Mouse (Mus musculus) A20 (cell line): ENCODE results near the gene Fndc11.

ENCODE experiments used
- DNase-seq: peaks from one replicate; pipeline ENCODE4 v3.0.0-alpha.2; 2011; ENCODE audit warnings: low read depth, low spot score

The Fndc11 gene

GRCm38 (mm10) chr2:181218881-181219485 lies 830 bp upstream of the Fndc11 start:
- peak; percentile 63 for DNase-seq

GRCm38 (mm10) chr2:181220361-181220760 lies 548 bp downstream of the Fndc11 start:
- no peak for DNase-seq

- DNase-seq, result no peak
These were observed 5.2 kb downstream of the Fndc11 start for GRCm38 (mm10) chr2:181224994-181225393.

- no peak for DNase-seq
These were observed 7.3 kb downstream of the Fndc11 start for GRCm38 (mm10) chr2:181227122-181227521.

- DNase-seq, result no peak
These were observed 8.5 kb downstream of the Fndc11 start for GRCm38 (mm10) chr2:181228335-181228734.

GRCm38 (mm10) chr2:181231171-181231570 lies 11.4 kb downstream of the Fndc11 start:
- no peak for DNase-seq

GRCm38 (mm10) chr2:181233443-181233842 lies 13.6 kb downstream of the Fndc11 start:
- no peak for DNase-seq

GRCm38 (mm10) chr2:181234680-181235079 lies 14.9 kb downstream of the Fndc11 start:
- DNase-seq, result no peak

- DNase-seq, result peak; percentile 25
These were observed 16.1 kb downstream of the Fndc11 start for GRCm38 (mm10) chr2:181235681-181236566.

- no peak for DNase-seq
These were observed 17.6 kb downstream of the Fndc11 start for GRCm38 (mm10) chr2:181237251-181238014.

GRCm38 (mm10) chr2:181238091-181238610 lies 18.3 kb downstream of the Fndc11 start:
- DNase-seq, result no peak

- peak; percentile 77 for DNase-seq
These were observed 19.0 kb downstream of the Fndc11 start for GRCm38 (mm10) chr2:181238861-181239260.

GRCm38 (mm10) chr2:181239261-181239660 lies 19.4 kb downstream of the Fndc11 start:
- DNase-seq, result no peak

- peak; percentile 37 for DNase-seq
These were observed 21.1 kb downstream of the Fndc11 start for GRCm38 (mm10) chr2:181240806-181241440.

GRCm38 (mm10) chr2:181241602-181242313 lies 21.9 kb downstream of the Fndc11 start, which contains the start of gene Helz2:
Gene Helz2, minus strand, starts transcription at chr2:181242027.
- peak; percentile 90 for DNase-seq

- DNase-seq, result no peak
These were observed 22.5 kb downstream of the Fndc11 start for GRCm38 (mm10) chr2:181242314-181242665.

GRCm38 (mm10) chr2:181243706-181244394 lies 24.0 kb downstream of the Fndc11 start:
- DNase-seq, result peak; percentile 9

GRCm38 (mm10) chr2:181245031-181245430 lies 25.2 kb downstream of the Fndc11 start:
- DNase-seq, result no peak

- DNase-seq, result no peak
These were observed 29.4 kb downstream of the Fndc11 start for GRCm38 (mm10) chr2:181249217-181249616.

- DNase-seq, result peak; percentile 44
These were observed 32.0 kb downstream of the Fndc11 start for GRCm38 (mm10) chr2:181251841-181252240.
